Mouse (Mus musculus) cerebellum, adult 2 months (tissue): ENCODE results near the gene Edar. TPM values are rescaled to one million over a fixed set of nuclear protein-coding genes. Genes with fewer than 3 reads are reported as not detected.

Experiments
- DNase-seq, 2 experiments: peaks; one replicate each; pipeline ENCODE4 v3.0.0; 2021
- H3K27ac ChIP-seq: fragments of 200-500 bp; 2 replicates; pipeline ENCODE4 v1.5.1; 2012; ENCODE audit warnings: low read length, control low read depth, inconsistent platforms; ENCODE audit not compliant: insufficient read depth
- H3K27me3 ChIP-seq: fragments of 200-500 bp; 2 replicates; pipeline ENCODE4 v1.6.1; 2012; ENCODE audit warnings: inconsistent platforms, mild to moderate bottlenecking, low read length, moderate library complexity; ENCODE audit not compliant: control insufficient read depth, insufficient read depth
- H3K4me1 ChIP-seq: fragments of 200-500 bp; 2 replicates; pipeline ENCODE4 v1.6.1; 2011; ENCODE audit warnings: low read length; ENCODE audit not compliant: control insufficient read depth, insufficient read depth
- H3K4me3 ChIP-seq: fragments of 200-500 bp; replicated peaks from 2 replicates; pipeline ENCODE3; 2011; ENCODE audit warnings: mild to moderate bottlenecking, low read depth, low read length, control low read depth; ENCODE audit not compliant: insufficient read depth
- CTCF ChIP-seq: fragments of 200-500 bp; IDR thresholded peaks from 2 replicates; pipeline ENCODE4 v1.5.1; 2011; ENCODE audit warnings: low read depth, mild to moderate bottlenecking, control low read depth, low read length, moderate library complexity, borderline replicate concordance; ENCODE audit not compliant: insufficient read depth
- POLR2A ChIP-seq: fragments of 200-500 bp; IDR thresholded peaks from 2 replicates; pipeline ENCODE4 v1.6.1; 2011; ENCODE audit warnings: low read length, control low read depth, borderline replicate concordance; ENCODE audit not compliant: insufficient read depth
- WGBS: fragments of 180-500 bp; shearing (Covaris S2); methylation state at CpG from one replicate; pipeline ENCODE4 v1.1.7; 2018; 5-methylcytosine and 5-hydroxymethylcytosine counted together
- polyA plus RNA-seq: library from polyadenylated mRNA; depleted of rRNA; stranded (reverse); fragments of >200 nt; gene quantifications from 2 replicates; pipeline ENCODE4 v1.2.3, GENCODE M21; 2012

The Edar gene
- polyA plus RNA-seq, 1 experiment, result 0.08 TPM

DNA sequence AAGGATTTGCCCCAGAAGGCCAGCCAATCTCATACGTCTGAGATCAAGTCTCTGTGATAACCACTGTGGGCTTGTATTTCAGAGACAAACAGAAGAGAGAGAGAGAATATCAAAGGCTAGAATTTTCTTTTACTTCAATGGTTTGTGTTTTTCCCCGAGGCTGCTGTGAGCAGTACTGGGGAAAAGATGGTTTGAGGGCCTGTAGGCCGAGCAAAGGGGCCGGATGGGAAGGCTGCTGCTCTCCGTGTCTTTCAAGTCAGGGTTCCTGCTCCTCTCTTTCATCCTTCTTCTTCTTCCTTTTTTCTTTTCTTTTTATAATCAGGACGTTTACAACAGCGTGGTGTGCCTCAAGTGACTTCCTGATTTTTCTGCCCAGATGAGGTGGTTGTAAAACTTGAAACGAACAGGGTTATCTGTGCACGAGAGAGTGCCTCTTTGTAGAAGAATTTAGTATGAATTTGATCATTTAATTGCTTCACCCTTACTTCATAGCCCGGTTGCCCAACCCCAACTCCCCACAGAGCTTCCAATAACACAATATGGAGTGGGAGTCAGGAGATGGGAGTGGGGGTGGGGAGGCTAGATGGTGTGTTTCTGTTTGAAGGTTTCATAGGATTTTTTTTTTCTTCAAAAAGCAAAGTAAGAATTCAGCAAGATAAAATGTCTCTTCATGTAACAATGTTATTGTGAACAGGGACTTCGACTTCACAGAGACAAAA, 16.0 kb downstream of the Edar start:
- Histone ChIP-seq H3K27me3 (no peaks in the 10 kb centered on the region), H3K4me1 (peaks cover 2% of the 10 kb centered on the region; the same call in 1 of the 2 replicates), H3K27ac (no peak overlapping the region), H3K4me3 (no peak overlapping the region)
- WGBS, result 82% methylated on average over 11 of the region's 11 CpGs
- TF ChIP-seq CTCF, result no peak
- no peak for TF ChIP-seq POLR2A
- DNase-seq, result no peak

GRCm38 (mm10) chr10:58657731-58658130, 17.7 kb downstream of the Edar start:
- H3K27me3 ChIP-seq, result no peaks in the 10 kb centered on the region
- H3K4me3 ChIP-seq, result no peak overlapping the region
- H3K27ac ChIP-seq, result no peak overlapping the region
- H3K4me1 ChIP-seq, result no peaks in the 10 kb centered on the region
- 5% methylated on average over 2 of the region's 2 CpGs for WGBS
- no peak for DNase-seq
- TF ChIP-seq CTCF, result no peak
- TF ChIP-seq POLR2A, result no peak

DNA sequence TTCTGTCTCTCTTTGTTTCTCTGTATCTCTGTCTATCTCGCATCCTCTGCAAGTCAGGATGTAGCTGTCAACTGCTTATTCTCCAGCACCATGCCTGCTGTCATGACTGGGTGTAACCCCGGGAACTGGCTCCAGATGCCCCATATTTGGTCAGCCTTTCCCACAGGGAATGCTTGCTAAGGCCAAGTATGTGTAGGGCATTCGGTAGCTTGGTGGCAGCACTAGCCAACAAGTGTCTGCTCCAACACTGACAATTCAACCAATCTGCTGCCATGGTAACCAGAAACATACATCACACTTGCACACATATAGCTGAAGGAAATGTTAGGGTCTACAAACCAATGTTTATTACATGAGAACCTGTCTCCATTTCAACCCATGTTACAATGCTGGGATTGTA, 21.8 kb downstream of the Edar start:
- 50% methylated on average over 3 of the region's 3 CpGs for WGBS
- Histone ChIP-seq H3K4me1 (no peaks in the 10 kb centered on the region), H3K4me3 (no peak overlapping the region), H3K27me3 (no peaks in the 10 kb centered on the region; the same call in 1 of the 2 replicates), H3K27ac (no peak overlapping the region)
- TF ChIP-seq CTCF, result no peak
- TF ChIP-seq POLR2A, result no peak
- no peak for DNase-seq

GRCm38 (mm10) chr10:58652418-58653394, 22.7 kb downstream of the Edar start:
- no peak overlapping the region for H3K4me3 ChIP-seq
- DNase-seq, result no peak
- no peaks in the 10 kb centered on the region; the same call in 1 of the 2 replicates for H3K27me3 ChIP-seq
- TF ChIP-seq CTCF, result no peak
- TF ChIP-seq POLR2A, result no peak
- no peak overlapping the region for H3K27ac ChIP-seq
- no peaks in the 10 kb centered on the region for H3K4me1 ChIP-seq
- 45% methylated on average over 10 of the region's 10 CpGs for WGBS

DNA sequence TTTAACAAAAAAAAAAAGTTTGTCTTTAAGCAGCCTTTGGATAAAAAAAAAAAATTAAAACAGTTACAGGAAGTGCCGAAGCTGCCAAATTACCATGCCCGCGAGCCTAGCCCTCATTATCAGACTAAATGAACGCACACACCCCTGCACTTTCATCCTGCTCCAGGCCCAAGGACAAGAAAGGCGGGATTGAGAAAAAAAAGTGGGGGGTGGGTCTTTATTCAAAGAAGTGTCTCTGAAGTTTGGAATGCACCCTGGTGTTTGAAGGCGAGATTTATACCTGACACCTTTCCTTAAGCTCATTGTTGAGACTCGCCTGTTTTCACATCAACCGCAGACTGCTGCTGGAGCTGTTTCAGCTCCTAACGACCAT, 23.4 kb downstream of the Edar start:
- TF ChIP-seq POLR2A (no peak), CTCF (no peak)
- H3K27ac ChIP-seq, result no peak overlapping the region
- DNase-seq, result no peak
- H3K27me3 ChIP-seq, result no peaks in the 10 kb centered on the region; the same call in 1 of the 2 replicates
- 27% methylated on average over 9 of the region's 9 CpGs for WGBS
- H3K4me1 ChIP-seq, result no peaks in the 10 kb centered on the region
- no peak overlapping the region for H3K4me3 ChIP-seq

GRCm38 (mm10) chr10:58651270-58652042, 24.0 kb downstream of the Edar start:
- WGBS, result 26% methylated on average over 22 of the region's 22 CpGs
- H3K4me1 ChIP-seq, result no peaks in the 10 kb centered on the region

DNA sequence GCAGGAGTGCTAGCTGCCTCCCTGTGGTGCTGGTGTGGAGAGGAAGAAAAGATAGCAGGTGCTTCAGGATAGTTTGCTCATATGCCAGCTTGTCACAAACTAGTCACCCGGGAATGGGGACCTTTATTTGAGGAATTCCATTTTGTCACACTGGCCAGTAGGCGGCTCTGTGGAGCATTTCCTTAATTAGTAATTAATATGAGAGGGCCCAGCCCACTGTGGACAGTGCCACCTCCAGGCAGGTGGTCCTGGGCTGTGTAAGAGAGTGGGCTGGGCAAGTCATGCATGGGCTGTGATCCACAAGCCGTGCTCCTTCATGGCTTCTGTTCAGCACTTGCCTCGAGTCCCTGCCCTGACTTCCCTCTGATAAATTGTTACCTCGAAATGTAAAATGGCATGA, 26.7 kb downstream of the Edar start:
- Histone ChIP-seq H3K27ac (no peak overlapping the region), H3K4me3 (no peak overlapping the region), H3K27me3 (no peaks in the 10 kb centered on the region; the same call in 1 of the 2 replicates), H3K4me1 (peaks cover 6% of the 10 kb centered on the region)
- no peak for TF ChIP-seq POLR2A
- TF ChIP-seq CTCF, result no peak
- WGBS, result 44% methylated on average over 5 of the region's 5 CpGs
- no peak for DNase-seq

More at GRCm38 (mm10) chr10:58651270-58652042, 24.0 kb downstream of the Edar start:
- DNase-seq, result no peak
- H3K4me3 ChIP-seq, result no peak overlapping the region
- H3K27ac ChIP-seq, result no peak overlapping the region
- H3K27me3 ChIP-seq, result no peaks in the 10 kb centered on the region; the same call in 1 of the 2 replicates
- TF ChIP-seq CTCF (no peak), POLR2A (no peak)
